Mouse (Mus musculus): ENCODE measurements around the gene Pld1. TPM values are rescaled to one million over a fixed set of nuclear protein-coding genes. Genes with fewer than 3 reads are reported as not detected.

Pld1 gene
- polyA plus RNA-seq, 1 experiment, result 14.9 TPM

- Histone ChIP-seq H3K27me3 (ENCODE audit: control insufficient read depth, insufficient read depth, low read length) (no peaks in the 10 kb centered on the region), H3K4me1 (ENCODE audit: control insufficient read depth, insufficient read depth, insufficient read length, low read length) (peaks cover 2% of the 10 kb centered on the region; the same call in 1 of the 2 replicates), H3K27ac (ENCODE audit: insufficient read depth, low read depth, low read length) (peak overlapping the region; percentile 7; the same call in 1 of the 2 replicates), H3K4me3 (ENCODE audit: low read depth, low read length) (no peak overlapping the region), H3K36me3 (ENCODE audit: control insufficient read depth, insufficient read depth, low read length) (no peaks in the 10 kb centered on the region)
- TF ChIP-seq POLR2A (IDR thresholded peaks at IDR 0.05; ENCODE audit: low read depth, low read length), result no peak
- TF ChIP-seq CTCF (IDR thresholded peaks at IDR 0.05; ENCODE audit: extremely low read depth, insufficient read length, insufficient replicate concordance, low read depth, low read length), result no peak
- WGBS, result 88% methylated on average over 7 of the region's 7 CpGs
Measured at GRCm38 (mm10) chr3:27906647-27907209, 31.8 kb upstream of the Pld1 start.

DNA sequence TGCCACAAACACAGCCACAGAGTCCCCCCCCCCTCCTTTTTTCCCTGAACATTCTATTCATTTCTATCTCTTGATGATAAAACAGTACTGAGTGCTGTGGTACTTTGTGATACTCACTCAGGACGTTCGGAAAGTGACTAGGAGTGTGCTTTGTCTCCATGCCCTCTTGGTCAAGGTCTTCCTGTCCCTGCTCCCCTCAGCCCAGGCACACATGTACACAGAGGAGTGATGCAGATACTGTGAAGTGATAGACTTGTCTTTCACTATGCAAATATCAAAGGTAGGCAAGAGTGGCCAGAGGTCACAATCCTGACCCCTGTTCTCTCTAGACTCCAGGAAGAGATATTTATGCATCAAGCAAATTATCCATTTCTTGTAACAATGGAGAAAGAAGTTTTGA is 31.2 kb upstream of the Pld1 start:
- no peaks in the 10 kb centered on the region for H3K36me3 ChIP-seq (ENCODE audit: control insufficient read depth, insufficient read depth, low read length)
- H3K4me1 ChIP-seq (ENCODE audit: control insufficient read depth, insufficient read depth, insufficient read length, low read length), result peaks cover 2% of the 10 kb centered on the region; the same call in 1 of the 2 replicates
- no peak overlapping the region for H3K4me3 ChIP-seq (ENCODE audit: low read depth, low read length)
- no peak for TF ChIP-seq POLR2A (IDR thresholded peaks at IDR 0.05; ENCODE audit: low read depth, low read length)
- no peaks in the 10 kb centered on the region for H3K27me3 ChIP-seq (ENCODE audit: control insufficient read depth, insufficient read depth, low read length)
- H3K27ac ChIP-seq (ENCODE audit: insufficient read depth, low read depth, low read length), result no peak overlapping the region
- WGBS, result 61% methylated on average over 2 of the region's 2 CpGs

GRCm38 (mm10) chr3:27908316-27908715 is 30.2 kb upstream of the Pld1 start:
- H3K4me3 ChIP-seq (ENCODE audit: low read depth, low read length), result no peak overlapping the region
- TF ChIP-seq POLR2A (IDR thresholded peaks at IDR 0.05; ENCODE audit: low read depth, low read length), result no peak
- TF ChIP-seq CTCF (IDR thresholded peaks at IDR 0.05; ENCODE audit: extremely low read depth, insufficient read length, insufficient replicate concordance, low read depth, low read length), result no peak
- peaks cover 2% of the 10 kb centered on the region; the same call in 1 of the 2 replicates for H3K4me1 ChIP-seq (ENCODE audit: control insufficient read depth, insufficient read depth, insufficient read length, low read length)
- H3K27ac ChIP-seq (ENCODE audit: insufficient read depth, low read depth, low read length), result no peak overlapping the region
- no peaks in the 10 kb centered on the region for H3K36me3 ChIP-seq (ENCODE audit: control insufficient read depth, insufficient read depth, low read length)
- 82% methylated on average over 2 of the region's 2 CpGs for WGBS
- no peaks in the 10 kb centered on the region for H3K27me3 ChIP-seq (ENCODE audit: control insufficient read depth, insufficient read depth, low read length)

DNA sequence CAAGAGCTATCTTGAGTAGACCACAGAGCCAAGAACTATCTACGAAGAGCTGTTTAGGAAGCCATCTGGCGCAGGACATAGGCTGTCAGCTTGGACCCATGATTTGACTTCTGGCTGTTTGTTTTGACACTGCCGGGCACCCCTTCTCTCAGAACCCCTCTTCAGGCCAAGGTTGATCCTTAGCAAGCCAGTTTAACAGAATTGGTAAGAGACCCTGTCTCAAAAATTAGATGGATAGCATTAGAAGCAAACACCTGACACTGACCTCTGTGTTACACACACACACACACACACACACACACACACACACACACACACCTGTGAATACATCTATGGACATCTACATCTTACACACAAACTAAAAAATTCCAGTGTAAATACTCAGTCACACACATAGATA is 29.5 kb upstream of the Pld1 start:
- no peak overlapping the region for H3K4me3 ChIP-seq (ENCODE audit: low read depth, low read length)
- no peak overlapping the region for H3K27ac ChIP-seq (ENCODE audit: insufficient read depth, low read depth, low read length)
- H3K27me3 ChIP-seq (ENCODE audit: control insufficient read depth, insufficient read depth, low read length), result no peaks in the 10 kb centered on the region
- TF ChIP-seq POLR2A (IDR thresholded peaks at IDR 0.05; ENCODE audit: low read depth, low read length), result no peak
- TF ChIP-seq CTCF (IDR thresholded peaks at IDR 0.05; ENCODE audit: extremely low read depth, insufficient read length, insufficient replicate concordance, low read depth, low read length), result no peak
- H3K4me1 ChIP-seq (ENCODE audit: control insufficient read depth, insufficient read depth, insufficient read length, low read length), result peaks cover 2% of the 10 kb centered on the region; the same call in 1 of the 2 replicates
- 94% methylated on average over 3 of the region's 3 CpGs for WGBS
- no peaks in the 10 kb centered on the region for H3K36me3 ChIP-seq (ENCODE audit: control insufficient read depth, insufficient read depth, low read length)

GRCm38 (mm10) chr3:27918656-27919436 is 19.6 kb upstream of the Pld1 start:
- H3K4me1 ChIP-seq (ENCODE audit: control insufficient read depth, insufficient read depth, insufficient read length, low read length), result peaks cover 3% of the 10 kb centered on the region; the same call in 1 of the 2 replicates
- H3K27ac ChIP-seq (ENCODE audit: insufficient read depth, low read depth, low read length), result no peak overlapping the region
- no peaks in the 10 kb centered on the region for H3K27me3 ChIP-seq (ENCODE audit: control insufficient read depth, insufficient read depth, low read length)
- no peaks in the 10 kb centered on the region for H3K36me3 ChIP-seq (ENCODE audit: control insufficient read depth, insufficient read depth, low read length)
- TF ChIP-seq POLR2A (IDR thresholded peaks at IDR 0.05; ENCODE audit: low read depth, low read length) (no peak), CTCF (IDR thresholded peaks at IDR 0.05; ENCODE audit: extremely low read depth, insufficient read length, insufficient replicate concordance, low read depth, low read length) (no peak)
- no peak overlapping the region for H3K4me3 ChIP-seq (ENCODE audit: low read depth, low read length)
- 72% methylated on average over 14 of the region's 14 CpGs for WGBS

GRCm38 (mm10) chr3:27921268-27922020 is 17.1 kb upstream of the Pld1 start:
- no peak overlapping the region for H3K4me3 ChIP-seq (ENCODE audit: low read depth, low read length)
- H3K36me3 ChIP-seq (ENCODE audit: control insufficient read depth, insufficient read depth, low read length), result no peaks in the 10 kb centered on the region
- no peaks in the 10 kb centered on the region for H3K27me3 ChIP-seq (ENCODE audit: control insufficient read depth, insufficient read depth, low read length)
- 51% methylated on average over 11 of the region's 11 CpGs for WGBS
- TF ChIP-seq CTCF (IDR thresholded peaks at IDR 0.05; ENCODE audit: extremely low read depth, insufficient read length, insufficient replicate concordance, low read depth, low read length), result no peak
- no peak for TF ChIP-seq POLR2A (IDR thresholded peaks at IDR 0.05; ENCODE audit: low read depth, low read length)
- peaks cover 3% of the 10 kb centered on the region; the same call in 1 of the 2 replicates for H3K4me1 ChIP-seq (ENCODE audit: control insufficient read depth, insufficient read depth, insufficient read length, low read length)
- no peak overlapping the region for H3K27ac ChIP-seq (ENCODE audit: insufficient read depth, low read depth, low read length)

GRCm38 (mm10) chr3:27924037-27924436 is 14.5 kb upstream of the Pld1 start:
- TF ChIP-seq POLR2A (IDR thresholded peaks at IDR 0.05; ENCODE audit: low read depth, low read length) (no peak), CTCF (IDR thresholded peaks at IDR 0.05; ENCODE audit: extremely low read depth, insufficient read length, insufficient replicate concordance, low read depth, low read length) (no peak)
- Histone ChIP-seq H3K4me3 (ENCODE audit: low read depth, low read length) (no peak overlapping the region), H3K36me3 (ENCODE audit: control insufficient read depth, insufficient read depth, low read length) (no peaks in the 10 kb centered on the region), H3K4me1 (ENCODE audit: control insufficient read depth, insufficient read depth, insufficient read length, low read length) (peaks cover 3% of the 10 kb centered on the region; the same call in 1 of the 2 replicates), H3K27ac (ENCODE audit: insufficient read depth, low read depth, low read length) (no peak overlapping the region), H3K27me3 (ENCODE audit: control insufficient read depth, insufficient read depth, low read length) (no peaks in the 10 kb centered on the region)
- WGBS, result 73% methylated on average over 3 of the region's 3 CpGs

Measured in small intestine, adult 2 months (tissue).